8 mouse cellular contexts compared by ENCODE assay signal in genomic region chr6:128479463-128480454, GRCm38 (mm10). TPM values are rescaled to one million over a fixed set of nuclear protein-coding genes. Genes with fewer than 3 reads are reported as not detected.
DNase-seq lines count a peak whose midpoint lies in the region; ATAC-seq and TF ChIP-seq lines count a peak whose summit lies in the region.

No protein-coding gene starts in this region.

- H3K4me2 ChIP-seq in hindbrain, embryonic 12.5 days (replicated peaks) = peak overlapping the region; percentile 41
- H3K4me2 ChIP-seq in lung, postnatal 0 days (replicated peaks; ENCODE audit: low read depth, low read length) = peak overlapping the region; percentile 37; the same call in 1 of the 2 replicates

- H3K36me3 ChIP-seq in hindbrain, embryonic 12.5 days = no peaks in the 10 kb centered on the region
- H3K36me3 ChIP-seq in lung, postnatal 0 days (ENCODE audit: insufficient read depth, low read length) = no peaks in the 10 kb centered on the region

- H3K4me3 ChIP-seq in hindbrain, embryonic 12.5 days = no peak overlapping the region
- no peak overlapping the region for H3K4me3 ChIP-seq in lung, postnatal 0 days (ENCODE audit: low read depth, low read length)

- DNase-seq in NIH3T3 (ENCODE audit: low read depth) = peak; percentile 99
- peak; percentile 93 for DNase-seq in cerebellum, adult 9-11 months
- peak; percentile 81 to 92 for DNase-seq in frontal cortex, postnatal 10 days (ENCODE audit: low spot score in 2 of 2)
- peak; percentile 99 to 100 for DNase-seq in layer of hippocampus, postnatal 10 days (ENCODE audit: low spot score in 2 of 2)
- peak; percentile 96 for DNase-seq in lung, postnatal 0 days (ENCODE audit: low spot score)
- DNase-seq in ovary, postnatal 14 days (ENCODE audit: low spot score) = peak; percentile 99
- DNase-seq in thymus, postnatal 10 days (ENCODE audit: low spot score in 2 of 2) = peak; percentile 91 to 100

- TF ChIP-seq CTCF in lung, postnatal 0 days (IDR thresholded peaks at IDR 0.05) = peak; percentile 100

- H3K27me3 ChIP-seq in hindbrain, embryonic 12.5 days = no peaks in the 10 kb centered on the region
- no peaks in the 10 kb centered on the region for H3K27me3 ChIP-seq in lung, postnatal 0 days (replicated peaks; ENCODE audit: insufficient read depth, low read length)

- H3K9me3 ChIP-seq in hindbrain, embryonic 12.5 days (replicated peaks) = no peaks in the 10 kb centered on the region
- H3K9me3 ChIP-seq in lung, postnatal 0 days (ENCODE audit: low read length) = no peaks in the 10 kb centered on the region

- 27% methylated on average over 26 of the region's 26 CpGs for WGBS in hindbrain, embryonic 12.5 days
- 17% methylated on average over 26 of the region's 26 CpGs for WGBS in lung, postnatal 0 days

- TF ChIP-seq EP300 in lung, postnatal 0 days (IDR thresholded peaks at IDR 0.05) = no peak

- ATAC-seq in hindbrain, embryonic 12.5 days (ENCODE audit: low FRiP score) = peak; percentile 91
- ATAC-seq in lung, postnatal 0 days = peak; percentile 96

- H3K4me1 ChIP-seq in hindbrain, embryonic 12.5 days = 0 out of 2 replicates have a peak, but pooled peaks cover 3% of the 10 kb centered on the region
- H3K4me1 ChIP-seq in lung, postnatal 0 days (ENCODE audit: insufficient read depth, low read depth, low read length) = no peaks in the 10 kb centered on the region

- H3K27ac ChIP-seq in hindbrain, embryonic 12.5 days = no peak overlapping the region
- no peak overlapping the region for H3K27ac ChIP-seq in lung, postnatal 0 days (ENCODE audit: low read length)

- H3K9ac ChIP-seq in hindbrain, embryonic 12.5 days = no peak overlapping the region
- H3K9ac ChIP-seq in lung, postnatal 0 days (replicated peaks; ENCODE audit: low read depth) = no peak overlapping the region

RNA-seq across cellular contexts. Expression of gene Fkbp4, which starts 41.3 kb away (rescaled TPM):
- polyA plus RNA-seq in hindbrain, embryonic 12.5 days (2016; fragmentation: Nextera tagmentation; extraction: Ambion mirVana) = 415 and 439 TPM in 2 replicates
- 100 to 1,000 TPM; 117 to 118 TPM for total RNA-seq in layer of hippocampus, postnatal 10 days (2021)
- 156 and 165 TPM in 2 replicates for polyA plus RNA-seq in lung, postnatal 0 days (2015; fragmentation: Nextera tagmentation; extraction: Ambion mirVana)

RNA-seq across cellular contexts. Expression of gene Pzp, which starts 46.8 kb away (rescaled TPM):
- polyA plus RNA-seq in hindbrain, embryonic 12.5 days (2016; fragmentation: Nextera tagmentation; extraction: Ambion mirVana) = not detected in 2 replicates
- not detected for total RNA-seq in layer of hippocampus, postnatal 10 days (2021)
- polyA plus RNA-seq in lung, postnatal 0 days (2015; fragmentation: Nextera tagmentation; extraction: Ambion mirVana) = 0.14 and 0.35 TPM in 2 replicates

RNA-seq across cellular contexts. Expression of gene Itfg2, which starts 55.0 kb away (rescaled TPM):
- 33.4 and 37.7 TPM in 2 replicates for polyA plus RNA-seq in hindbrain, embryonic 12.5 days (2016; fragmentation: Nextera tagmentation; extraction: Ambion mirVana)
- 10 to 100 TPM; 21.9 to 23.8 TPM for total RNA-seq in layer of hippocampus, postnatal 10 days (2021)
- 16.4 and 19.8 TPM in 2 replicates for polyA plus RNA-seq in lung, postnatal 0 days (2015; fragmentation: Nextera tagmentation; extraction: Ambion mirVana)
